Mouse (Mus musculus) heart, embryonic 16.5 days (tissue): Measurements from ENCODE around the gene Klk4. TPM values are rescaled to one million over a fixed set of nuclear protein-coding genes. Genes with fewer than 3 reads are reported as not detected.

Source experiments
- ATAC-seq: fragments of 200-750 bp; cut with Nextera tagmentation; replicated peaks from 2 replicates; pipeline ENCODE4 v1.8.0; 2017; ENCODE audit warnings: moderate number of reproducible peaks; ENCODE audit not compliant: insufficient read depth, low FRiP score; ENCODE audit errors: extremely low read depth
- H3K27ac ChIP-seq: fragments of 300-500 bp; sonication (generic); 2 replicates; pipeline ENCODE4 v1.5.1; 2014; ENCODE audit warnings: mild to moderate bottlenecking, low read length, control low read depth, moderate library complexity
- H3K27me3 ChIP-seq: fragments of 300-500 bp; sonication (generic); 2 replicates; pipeline ENCODE4 v1.6.1; 2014; ENCODE audit warnings: low read length, mixed read lengths; ENCODE audit not compliant: control insufficient read depth, insufficient read depth
- H3K36me3 ChIP-seq: fragments of 300-500 bp; sonication (generic); 2 replicates; pipeline ENCODE4 v1.6.1; 2014; ENCODE audit not compliant: control insufficient read depth, insufficient read depth
- H3K4me1 ChIP-seq: fragments of 300-500 bp; sonication (generic); 2 replicates; pipeline ENCODE4 v1.6.1; 2014; ENCODE audit warnings: low read length, mixed read lengths; ENCODE audit not compliant: control insufficient read depth, insufficient read depth
- H3K4me2 ChIP-seq: fragments of 300-500 bp; sonication (generic); 2 replicates; pipeline ENCODE4 v1.6.1; 2014; ENCODE audit warnings: low read depth, mild to moderate bottlenecking, control low read depth, low read length
- H3K4me3 ChIP-seq: fragments of 300-500 bp; sonication (generic); 2 replicates; pipeline ENCODE4 v1.5.1; 2014; ENCODE audit warnings: mild to moderate bottlenecking, control low read depth, low read length
- H3K9ac ChIP-seq: fragments of 300-500 bp; sonication (generic); 2 replicates; pipeline ENCODE4 v1.6.1; 2014; ENCODE audit warnings: low read length, control low read depth
- H3K9me3 ChIP-seq: fragments of 300-500 bp; sonication (generic); replicated peaks from 2 replicates; pipeline ENCODE4 v1.6.1; 2016; ENCODE audit warnings: low read length; ENCODE audit not compliant: control insufficient read depth
- WGBS: fragments of 180-500 bp; shearing (Covaris S2); extraction: QIAGEN DNeasy Blood & Tissue Kit; methylation state at CpG from one replicate; pipeline ENCODE4 v1.1.7; 2014; 5-methylcytosine and 5-hydroxymethylcytosine counted together
- polyA plus RNA-seq: library from polyadenylated mRNA; unstranded; fragments of >200 nt; fragmentation: Nextera tagmentation; extraction: Ambion mirVana; gene quantifications from 2 replicates; pipeline ENCODE4 v1.2.1, GENCODE M21; 2015

The Klk4 gene
- polyA plus RNA-seq, 1 experiment from 2014 or later: 0.11 TPM

DNA sequence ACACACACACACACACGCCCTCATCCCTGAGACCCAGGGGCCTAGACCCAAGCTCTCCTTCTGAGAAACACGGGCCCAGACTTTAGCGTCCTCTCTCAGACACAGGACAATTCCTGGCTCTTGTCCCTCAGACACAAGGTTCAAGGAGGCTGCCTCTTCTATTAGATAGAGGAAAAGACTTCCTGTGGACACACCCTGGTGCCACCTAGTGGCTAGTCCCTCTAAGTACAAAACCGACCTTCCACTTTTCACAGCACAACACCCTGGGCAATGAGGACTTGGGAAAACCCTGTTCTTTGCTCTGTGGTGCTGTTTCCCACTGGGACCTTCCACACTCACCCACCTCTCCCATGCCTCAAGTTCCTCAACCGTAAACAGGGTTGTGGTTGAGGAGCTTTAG lies 45.0 kb downstream of the Klk4 start:
- WGBS: 65% methylated on average over 5 of the region's 5 CpGs
- Histone ChIP-seq H3K27ac (no peak overlapping the region), H3K9ac (no peak overlapping the region), H3K4me1 (no peaks in the 10 kb centered on the region), H3K4me2 (no peak overlapping the region), H3K27me3 (peaks cover 2% of the 10 kb centered on the region; the same call in 1 of the 2 replicates), H3K4me3 (no peak overlapping the region), H3K9me3 (no peaks in the 10 kb centered on the region), H3K36me3 (no peaks in the 10 kb centered on the region)
- ATAC-seq: no peak

DNA sequence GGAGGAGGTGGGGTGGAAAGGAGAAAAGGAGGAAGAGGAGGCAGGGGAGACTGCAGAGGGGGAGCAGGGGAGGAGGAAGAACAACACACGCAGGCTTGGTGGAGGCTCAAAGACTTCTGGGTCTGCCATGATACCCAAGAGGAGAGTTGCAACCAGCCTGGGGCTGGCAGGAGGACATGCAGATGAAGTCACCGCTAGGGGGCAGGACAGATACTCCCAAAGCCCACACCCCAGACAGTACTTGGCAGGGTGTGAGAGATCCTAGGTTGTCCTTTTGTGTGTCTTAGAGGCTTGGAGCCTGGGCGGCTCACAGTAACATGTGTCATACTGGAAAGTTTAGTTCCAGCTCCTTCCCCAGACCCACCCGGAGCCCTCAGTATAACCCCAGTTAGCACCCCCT lies 47.6 kb downstream of the Klk4 start:
- ATAC-seq: no peak
- H3K9ac ChIP-seq: no peak overlapping the region
- WGBS: 43% methylated on average over 4 of the region's 4 CpGs

DNA sequence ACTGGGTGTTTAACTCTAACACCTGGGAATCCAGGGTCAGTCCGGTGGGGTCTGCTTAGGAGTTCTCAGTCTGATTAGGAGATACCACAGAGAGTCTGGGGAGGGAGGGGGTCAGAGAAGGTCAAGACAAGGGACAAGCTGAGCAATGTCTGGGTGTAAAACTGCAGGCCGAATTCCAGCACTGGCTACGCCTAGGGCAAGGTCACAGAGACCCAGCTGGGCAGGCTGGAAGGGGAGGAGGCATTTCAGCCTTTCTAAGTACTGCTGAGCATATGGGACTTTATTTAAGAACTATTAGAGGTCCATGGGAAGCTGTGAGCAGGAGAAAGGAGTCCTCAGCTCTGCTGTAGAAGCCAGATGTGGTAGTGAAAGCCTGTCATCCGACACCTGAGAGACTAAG lies 51.4 kb downstream of the Klk4 start:
- no peak for ATAC-seq
- H3K9ac ChIP-seq: no peak overlapping the region
- WGBS: 47% methylated on average over 4 of the region's 4 CpGs
- no peak overlapping the region for H3K4me2 ChIP-seq
- no peaks in the 10 kb centered on the region for H3K9me3 ChIP-seq
- no peak overlapping the region for H3K27ac ChIP-seq
- no peaks in the 10 kb centered on the region for H3K36me3 ChIP-seq
- no peaks in the 10 kb centered on the region; the same call in 1 of the 2 replicates for H3K27me3 ChIP-seq
- no peaks in the 10 kb centered on the region for H3K4me1 ChIP-seq
- no peak overlapping the region for H3K4me3 ChIP-seq

More for the DNA sequence above, 47.6 kb downstream of the Klk4 start:
- H3K4me3 ChIP-seq: no peak overlapping the region
- no peak overlapping the region for H3K27ac ChIP-seq
- no peaks in the 10 kb centered on the region for H3K36me3 ChIP-seq
- H3K4me2 ChIP-seq: no peak overlapping the region
- no peaks in the 10 kb centered on the region for H3K4me1 ChIP-seq
- no peaks in the 10 kb centered on the region for H3K9me3 ChIP-seq
- H3K27me3 ChIP-seq: peaks cover 2% of the 10 kb centered on the region; the same call in 1 of the 2 replicates

DNA sequence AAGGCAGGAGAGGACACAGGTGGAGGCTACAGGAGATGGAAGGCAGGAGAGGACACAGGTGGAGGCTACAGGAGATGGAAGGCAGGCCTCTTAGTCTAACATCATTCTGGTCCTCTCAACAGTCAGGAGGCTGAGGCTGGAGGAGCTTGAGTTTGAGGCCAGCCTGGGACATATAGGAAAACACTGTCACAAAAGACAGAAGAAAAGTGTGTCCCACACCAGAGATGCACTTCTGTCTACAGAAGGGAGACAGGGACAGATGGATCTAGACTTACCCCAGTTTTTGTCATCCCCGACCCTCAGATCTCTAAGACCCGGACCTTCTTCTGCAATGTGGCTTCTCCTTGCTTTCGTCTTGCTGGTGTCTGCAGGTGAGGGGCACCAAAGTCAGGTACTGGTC lies 52.5 kb downstream of the Klk4 start, which contains the start of gene Klk15:
Klk15 (plus strand) TSS at position 301 of the 400 bp plus-strand sequence.
- no peaks in the 10 kb centered on the region; the same call in 1 of the 2 replicates for H3K27me3 ChIP-seq
- no peak within 1 kb of the TSS for H3K9ac ChIP-seq
- H3K36me3 ChIP-seq: no peaks in the 10 kb centered on the region
- WGBS: 64% methylated on average over 3 of the region's 3 CpGs
- H3K27ac ChIP-seq: no peak within 1 kb of the TSS
- H3K9me3 ChIP-seq: no peaks in the 10 kb centered on the region
- H3K4me1 ChIP-seq: no peaks in the 10 kb centered on the region
- no peak within 1 kb of the TSS for H3K4me2 ChIP-seq
- H3K4me3 ChIP-seq: no peak within 1 kb of the TSS
- ATAC-seq: no peak

DNA sequence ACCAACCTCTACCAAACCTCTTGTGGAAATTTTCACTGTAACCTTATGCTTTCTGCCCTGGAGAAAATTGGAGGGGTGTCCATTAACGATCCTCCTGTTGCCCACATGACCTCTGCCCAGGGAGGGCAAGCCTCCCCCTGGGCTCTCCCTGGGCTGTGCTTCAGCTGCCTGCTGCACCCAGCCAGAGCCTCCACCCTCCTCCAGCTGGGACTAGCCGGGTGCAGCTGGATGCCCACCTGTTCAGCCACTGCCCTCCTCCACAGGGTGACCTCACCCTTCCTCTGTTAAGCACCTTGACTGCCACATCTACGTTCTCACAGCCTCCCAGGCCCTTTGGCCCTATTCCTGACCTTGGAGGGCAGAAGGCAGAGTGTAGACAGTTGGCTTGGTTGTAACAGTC lies 53.8 kb downstream of the Klk4 start:
- Histone ChIP-seq H3K27me3 (no peaks in the 10 kb centered on the region), H3K9me3 (no peaks in the 10 kb centered on the region), H3K27ac (no peak overlapping the region), H3K36me3 (no peaks in the 10 kb centered on the region), H3K9ac (no peak overlapping the region), H3K4me2 (no peak overlapping the region), H3K4me1 (no peaks in the 10 kb centered on the region), H3K4me3 (no peak overlapping the region)
- WGBS: 38% methylated on average over 3 of the region's 3 CpGs
- ATAC-seq: no peak

Other genes with a start within 250 kb of the Klk4 start
- gene Ceacam18, start 246.5 kb upstream of the Klk4 start, polyA plus RNA-seq: 0.09 TPM in 1 of 2 replicates, not detected in the other
- 0.62 and 0.71 TPM in 2 replicates for gene Siglece, start 221.0 kb upstream of the Klk4 start, polyA plus RNA-seq
- 7.2 and 7.6 TPM in 2 replicates for gene Ctu1, start 209.1 kb upstream of the Klk4 start, polyA plus RNA-seq
- gene Klk14, start 190.7 kb upstream of the Klk4 start, polyA plus RNA-seq: not detected in 2 replicates
- gene Klk13, start 168.6 kb upstream of the Klk4 start, polyA plus RNA-seq: 0.17 and 0.45 TPM in 2 replicates
- not detected in 2 replicates for gene Klk12, start 112.3 kb upstream of the Klk4 start, polyA plus RNA-seq
- 0.19 and 0.25 TPM in 2 replicates for gene Klk11, start 106.6 kb upstream of the Klk4 start, polyA plus RNA-seq
- 1.6 and 1.7 TPM in 2 replicates for gene Klk10, start 100.1 kb upstream of the Klk4 start, polyA plus RNA-seq
- 0.09 and 0.10 TPM in 2 replicates for gene Klk9, start 89.3 kb upstream of the Klk4 start, polyA plus RNA-seq
- 22.1 and 23.0 TPM in 2 replicates for gene Klk8, start 83.6 kb upstream of the Klk4 start, polyA plus RNA-seq
- 0.12 TPM in 1 of 2 replicates, not detected in the other for gene Klk7, start 69.9 kb upstream of the Klk4 start, polyA plus RNA-seq
- not detected in 2 replicates for gene Klk6, start 56.7 kb upstream of the Klk4 start, polyA plus RNA-seq
- not detected in 2 replicates for gene Klk5, start 39.2 kb upstream of the Klk4 start, polyA plus RNA-seq
- not detected in 2 replicates for gene Klk15, start 52.6 kb downstream of the Klk4 start, polyA plus RNA-seq
- not detected in 2 replicates for gene Klk1b8, start 69.5 kb downstream of the Klk4 start, polyA plus RNA-seq
- gene Klk1b1, start 85.6 kb downstream of the Klk4 start, polyA plus RNA-seq: 0.28 TPM in 1 of 2 replicates, not detected in the other
- gene Klk1b9, start 94.9 kb downstream of the Klk4 start, polyA plus RNA-seq: not detected in 2 replicates
- 0.17 TPM in 1 of 2 replicates, not detected in the other for gene Klk1b11, start 114.7 kb downstream of the Klk4 start, polyA plus RNA-seq
- gene Klk1b26, start 131.0 kb downstream of the Klk4 start, polyA plus RNA-seq: 0.13 TPM in 1 of 2 replicates, not detected in the other
- gene Klk1b27, start 171.1 kb downstream of the Klk4 start, polyA plus RNA-seq: not detected in 2 replicates
- gene Klk1b21, start 221.2 kb downstream of the Klk4 start, polyA plus RNA-seq: not detected in 2 replicates
- gene Klk1b22, start 231.5 kb downstream of the Klk4 start, polyA plus RNA-seq: not detected in 2 replicates